Mouse (Mus musculus) kidney, adult 11 months (tissue): ENCODE measurements around the gene S1pr3.

Experiments used
- DNase-seq: peaks from one replicate; pipeline ENCODE4 v3.0.0; 2022

Gene S1pr3

GRCm38 (mm10) chr13:51464294-51464693 is 55.9 kb downstream of the S1pr3 start:
- no peak for DNase-seq

- no peak for DNase-seq
Observed at GRCm38 (mm10) chr13:51466117-51466841, 57.8 kb downstream of the S1pr3 start.

- no peak for DNase-seq
Observed at GRCm38 (mm10) chr13:51468697-51469250, 60.3 kb downstream of the S1pr3 start.
